Mouse (Mus musculus): ENCODE data around the gene Htatip2.
A peak's percentile ranks its signal among the peaks of the same experiment; 100 is the strongest.

The Htatip2 gene

DNA sequence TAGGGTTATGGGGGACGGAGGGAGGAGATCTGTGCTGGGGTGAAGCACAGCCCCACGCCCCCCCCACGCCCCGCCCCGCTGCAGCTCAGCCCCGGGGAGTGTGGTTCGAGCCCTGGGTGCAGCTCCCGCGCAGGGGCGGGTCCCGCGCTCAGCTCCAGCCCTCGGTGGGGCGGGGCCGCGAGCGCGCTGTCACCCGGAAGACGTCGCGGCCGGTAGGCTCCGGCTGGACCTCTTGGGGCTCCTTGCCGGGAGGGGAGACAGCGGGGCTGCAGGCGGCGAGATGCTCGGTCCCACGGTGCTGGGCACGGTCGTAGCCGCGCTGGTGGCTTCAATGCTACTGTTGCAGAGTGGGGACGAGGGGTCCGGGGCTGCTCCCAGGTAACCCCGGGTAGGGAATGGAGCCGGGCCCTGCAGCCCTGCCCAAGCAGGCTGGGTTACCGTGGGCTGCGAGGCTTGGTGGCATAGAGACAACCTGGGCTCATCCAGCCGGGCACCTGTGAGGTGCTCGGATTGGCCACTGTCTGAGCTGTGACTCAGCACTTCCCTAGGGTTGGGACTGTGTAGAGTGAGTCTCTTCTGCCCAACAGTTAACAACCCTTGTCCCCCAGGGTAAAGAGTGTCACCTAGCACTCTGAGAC, at the start of gene Htatip2:
Gene Htatip2, plus strand, starts transcription at position 182 of the 638 bp plus-strand sequence.
- no peak for DNase-seq (ENCODE audit: low read depth, low spot score)

DNA sequence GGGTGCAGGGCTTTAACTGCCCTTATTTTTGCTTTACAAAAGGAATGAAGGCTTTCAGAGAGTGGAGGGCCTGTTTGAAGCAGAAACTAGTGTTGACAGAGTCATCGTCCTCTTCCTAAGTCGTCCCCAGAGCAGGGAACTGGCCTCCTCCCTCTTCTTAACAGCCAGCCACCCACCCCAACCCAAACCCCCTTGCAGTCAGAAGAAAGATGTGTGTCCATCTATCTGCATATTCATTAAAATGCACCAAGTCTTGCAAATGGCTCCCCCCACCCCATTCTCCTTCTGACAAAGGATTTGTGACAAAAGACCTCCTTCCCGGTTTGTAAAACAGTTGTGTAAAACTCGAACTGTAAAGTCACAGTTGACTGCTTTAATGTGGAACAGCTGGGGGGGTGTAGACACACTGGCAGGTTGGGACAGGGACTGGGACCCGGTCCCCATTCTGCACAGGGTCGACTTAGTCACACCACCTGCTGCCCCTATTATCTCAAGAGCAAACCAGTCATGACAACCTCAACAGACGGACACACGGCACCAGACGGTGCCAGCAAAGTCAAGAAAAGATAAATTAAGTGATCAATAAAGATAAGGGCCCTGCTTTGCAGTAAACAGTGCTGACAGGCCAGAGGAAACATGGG, 49.4 kb upstream of the Htatip2 start:
- DNase-seq (ENCODE audit: low read depth, low spot score): no peak

DNA sequence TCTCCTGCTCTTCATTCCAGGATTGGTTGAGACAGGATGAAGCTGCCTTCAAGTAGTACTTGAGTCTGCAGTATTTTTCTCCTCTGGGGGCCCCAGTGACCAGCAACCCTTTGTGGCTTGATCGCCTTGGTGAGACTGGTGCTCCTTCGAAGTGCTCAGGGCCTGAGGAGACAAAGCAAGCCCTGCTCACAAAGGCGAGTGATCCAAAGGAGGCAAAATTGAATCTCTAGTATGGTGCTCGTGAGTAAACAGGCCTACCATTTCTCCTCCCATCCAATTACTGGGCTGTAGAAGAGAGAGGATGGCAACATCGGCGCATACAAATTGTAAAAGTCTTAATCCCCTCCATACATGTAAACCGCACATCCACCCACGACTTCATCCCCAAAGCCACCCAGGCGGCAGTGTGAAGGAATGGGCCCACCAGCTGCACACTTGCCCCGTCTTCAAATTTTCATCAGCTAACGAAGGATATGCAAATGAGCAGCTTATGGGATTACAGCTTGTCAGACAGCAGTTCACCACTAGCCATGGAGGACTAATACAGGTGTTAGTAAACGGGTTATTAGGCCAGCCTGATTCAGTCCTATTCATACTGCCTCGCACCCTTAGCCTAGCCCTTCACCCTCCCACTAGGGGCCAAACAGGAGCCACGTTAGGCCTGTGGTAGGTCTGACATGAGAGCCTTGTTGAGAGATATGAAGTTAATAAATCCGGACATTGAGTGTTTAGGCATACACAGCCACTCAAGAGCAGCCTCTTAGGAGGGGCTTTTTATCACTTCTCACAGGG, 40.8 kb upstream of the Htatip2 start:
- DNase-seq (ENCODE audit: low read depth, low spot score): no peak

DNA sequence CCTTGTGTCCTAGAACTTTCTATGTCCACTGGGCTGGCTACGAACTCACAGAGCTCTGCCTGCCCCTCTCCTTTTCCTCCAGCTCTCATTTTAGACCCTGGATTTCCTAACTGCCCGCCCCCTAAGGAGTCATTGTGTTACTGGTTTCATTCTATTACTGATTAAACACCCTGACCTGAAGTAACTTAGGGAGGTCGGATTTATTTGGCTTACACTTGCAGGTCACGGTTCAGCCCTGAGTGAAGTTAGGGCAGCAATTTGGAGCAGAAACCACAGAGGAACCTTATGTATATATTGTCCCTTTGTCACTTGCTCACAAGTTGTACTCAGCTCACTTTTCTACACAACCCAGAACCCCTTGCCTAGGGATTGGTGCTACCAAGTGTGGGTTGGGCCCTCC, 24.6 kb upstream of the Htatip2 start:
- no peak for DNase-seq (ENCODE audit: low read depth, low spot score)

- DNase-seq (ENCODE audit: low read depth, low spot score): no peak
Measured at GRCm38 (mm10) chr7:49739448-49739847, 19.5 kb upstream of the Htatip2 start.

GRCm38 (mm10) chr7:49741474-49741873, 17.4 kb upstream of the Htatip2 start:
- no peak for DNase-seq (ENCODE audit: low read depth, low spot score)

- DNase-seq (ENCODE audit: low read depth, low spot score): no peak
Measured at GRCm38 (mm10) chr7:49741923-49742322, 17.0 kb upstream of the Htatip2 start.

DNA sequence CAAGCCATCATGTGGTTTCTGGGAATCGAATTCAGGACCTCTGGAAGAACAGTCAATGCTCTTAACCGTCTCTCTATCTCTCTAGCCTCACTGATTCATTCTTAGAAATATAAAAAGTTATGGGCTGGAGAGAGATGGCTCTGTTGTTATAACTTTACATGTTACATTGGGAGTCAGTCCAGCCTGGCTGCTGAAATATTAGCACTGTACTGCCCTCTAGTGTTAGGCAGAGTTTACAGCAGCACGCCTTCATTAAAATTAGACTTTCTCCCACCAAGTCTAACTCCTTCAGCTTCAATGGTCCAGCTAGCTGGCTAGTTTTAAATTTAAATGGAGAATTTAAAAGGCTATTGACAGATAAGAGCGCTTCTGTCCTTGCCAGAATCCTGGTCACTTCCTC, 7.8 kb upstream of the Htatip2 start:
- peak; percentile 20 for DNase-seq (ENCODE audit: low read depth, low spot score)

DNA sequence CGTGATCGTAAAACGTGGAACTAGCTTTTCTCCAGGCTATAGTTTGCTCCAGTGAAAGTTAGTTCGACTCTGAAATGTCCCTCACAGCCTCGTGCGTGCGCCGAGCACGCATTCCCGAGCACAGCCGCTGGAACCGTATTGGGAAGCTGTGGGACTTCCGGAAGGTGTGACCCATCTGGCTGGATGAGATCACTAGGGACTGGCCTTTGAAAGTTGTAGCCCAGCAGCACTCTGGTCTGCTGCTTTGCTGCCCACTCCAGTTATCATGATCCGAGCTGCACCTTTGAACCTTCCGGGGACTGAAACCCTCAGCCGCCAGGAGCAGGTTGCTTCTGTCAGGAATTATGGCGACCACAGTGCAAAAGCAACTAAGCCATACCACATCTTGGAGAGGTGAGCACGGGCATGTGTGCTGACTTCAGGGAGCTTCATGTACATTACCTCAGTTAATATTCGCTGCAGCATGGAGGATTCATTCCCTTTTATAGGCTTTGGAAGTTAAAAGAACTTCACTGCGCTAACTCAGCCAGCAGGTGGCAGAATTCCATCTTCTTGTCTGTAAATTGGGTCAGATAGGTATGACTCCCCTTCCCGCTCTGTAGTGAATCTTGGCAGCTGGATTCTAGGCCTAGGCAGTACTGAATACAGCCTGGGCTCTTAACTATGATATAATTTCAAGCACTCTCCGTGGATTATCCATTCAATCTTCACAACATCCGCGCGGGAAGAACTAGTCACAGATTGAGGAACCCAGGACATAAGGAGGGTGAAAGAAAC, 6.0 kb upstream of the Htatip2 start:
- peak; percentile 16 for DNase-seq (ENCODE audit: low read depth, low spot score)

GRCm38 (mm10) chr7:49754767-49755166, 4.1 kb upstream of the Htatip2 start:
- no peak for DNase-seq (ENCODE audit: low read depth, low spot score)

DNA sequence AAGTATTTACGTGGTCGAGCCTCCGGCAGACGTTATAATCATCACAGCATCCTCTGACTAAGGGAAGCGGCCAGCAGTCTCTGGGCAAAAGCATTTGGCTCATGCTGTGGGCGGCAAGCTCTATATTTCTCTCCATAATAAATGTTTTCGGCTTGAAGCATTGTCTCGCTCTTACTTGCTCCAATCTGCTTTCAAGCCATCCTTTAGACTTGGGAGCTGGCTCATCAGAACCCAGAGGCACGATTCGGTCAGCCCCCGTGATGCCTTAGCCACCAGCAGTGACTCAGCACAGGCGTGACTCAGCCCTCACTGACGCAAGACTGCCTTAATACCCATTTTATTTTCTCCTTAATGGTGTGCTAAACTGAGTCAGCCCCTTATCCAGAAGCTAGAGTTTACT, 3.7 kb downstream of the Htatip2 start:
- DNase-seq (ENCODE audit: low read depth, low spot score): no peak

DNA sequence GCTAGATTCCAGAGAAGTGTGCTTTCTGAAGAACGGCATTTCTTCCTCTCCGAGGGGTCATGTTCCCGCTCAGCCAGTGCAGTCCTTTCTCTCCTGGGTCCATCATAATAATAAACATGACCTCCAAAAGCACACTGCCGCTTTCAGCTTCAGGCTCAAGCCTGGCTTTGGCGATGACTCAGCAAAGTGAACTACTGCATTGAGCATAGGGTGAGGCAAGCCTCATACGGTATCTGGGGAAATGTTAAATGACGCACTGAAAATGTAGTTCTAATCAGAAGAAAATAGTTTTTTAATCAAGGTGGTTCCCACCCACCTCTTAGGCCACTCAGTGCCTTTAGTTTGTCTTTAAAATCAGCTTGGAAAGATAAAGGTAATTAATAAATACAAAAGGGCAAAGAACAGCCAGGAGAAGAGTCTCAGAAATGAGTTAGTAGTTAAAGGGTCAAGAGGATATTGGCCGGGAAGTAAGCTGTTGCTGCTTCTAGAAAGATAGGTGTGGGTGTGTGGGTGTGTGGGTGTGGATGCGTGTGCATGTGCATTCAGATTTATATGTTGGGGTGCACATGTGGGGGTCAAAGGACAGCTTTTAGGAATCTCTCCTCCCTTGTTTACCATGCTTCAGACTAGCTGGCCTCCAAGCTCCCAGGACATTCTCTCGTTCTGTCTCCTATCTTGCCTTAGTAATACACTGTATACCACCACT, 5.2 kb downstream of the Htatip2 start:
- DNase-seq (ENCODE audit: low read depth, low spot score): no peak

- DNase-seq (ENCODE audit: low read depth, low spot score): no peak
Measured at GRCm38 (mm10) chr7:49766166-49766565, 7.3 kb downstream of the Htatip2 start.

GRCm38 (mm10) chr7:49768509-49768908, 9.6 kb downstream of the Htatip2 start:
- no peak for DNase-seq (ENCODE audit: low read depth, low spot score)

DNA sequence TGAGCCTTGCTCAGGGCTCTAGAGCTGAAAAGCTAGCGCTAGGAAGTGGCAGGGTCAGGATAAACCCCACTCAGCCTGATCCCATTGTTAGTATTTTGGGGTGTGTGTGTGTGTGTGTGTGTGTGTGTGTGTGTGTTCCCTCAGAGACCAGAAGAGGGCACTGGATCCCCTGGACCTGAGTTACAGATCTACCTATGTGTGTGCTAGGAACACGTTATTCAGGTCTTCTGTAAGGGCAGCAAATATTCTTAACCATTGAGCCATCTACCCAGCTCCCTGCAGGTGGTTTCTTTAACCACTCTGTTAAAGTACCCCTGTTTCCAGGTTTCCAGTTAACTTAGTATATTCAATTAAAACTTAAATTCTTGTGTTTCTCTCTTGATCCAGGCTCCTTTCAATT, 15.5 kb downstream of the Htatip2 start:
- no peak for DNase-seq (ENCODE audit: low read depth, low spot score)

DNA sequence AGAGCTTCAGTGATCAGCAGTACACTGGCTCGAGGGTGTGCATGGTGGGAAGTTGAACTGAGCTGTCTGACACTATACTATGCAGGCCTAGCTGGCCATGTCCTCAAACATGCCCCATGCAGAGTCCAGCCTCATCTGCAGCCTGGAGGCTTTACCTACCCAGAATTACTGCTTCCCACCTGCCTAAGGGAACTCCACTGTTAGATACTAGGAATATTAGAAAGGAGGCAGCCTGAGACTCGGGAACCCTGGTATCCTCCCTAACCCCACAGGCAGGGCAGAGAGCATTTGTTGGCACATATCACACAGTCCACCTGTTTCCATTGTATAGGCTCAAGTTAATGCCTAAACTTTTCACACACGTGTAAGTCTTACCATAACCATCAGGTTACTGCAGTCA, 18.7 kb downstream of the Htatip2 start:
- no peak for DNase-seq (ENCODE audit: low read depth, low spot score)

GRCm38 (mm10) chr7:49778114-49778901, 19.4 kb downstream of the Htatip2 start, which contains the start of gene Prmt3:
Prmt3 (plus strand) TSS chr7:49778346.
- DNase-seq (ENCODE audit: low read depth, low spot score): peak; percentile 91

DNA sequence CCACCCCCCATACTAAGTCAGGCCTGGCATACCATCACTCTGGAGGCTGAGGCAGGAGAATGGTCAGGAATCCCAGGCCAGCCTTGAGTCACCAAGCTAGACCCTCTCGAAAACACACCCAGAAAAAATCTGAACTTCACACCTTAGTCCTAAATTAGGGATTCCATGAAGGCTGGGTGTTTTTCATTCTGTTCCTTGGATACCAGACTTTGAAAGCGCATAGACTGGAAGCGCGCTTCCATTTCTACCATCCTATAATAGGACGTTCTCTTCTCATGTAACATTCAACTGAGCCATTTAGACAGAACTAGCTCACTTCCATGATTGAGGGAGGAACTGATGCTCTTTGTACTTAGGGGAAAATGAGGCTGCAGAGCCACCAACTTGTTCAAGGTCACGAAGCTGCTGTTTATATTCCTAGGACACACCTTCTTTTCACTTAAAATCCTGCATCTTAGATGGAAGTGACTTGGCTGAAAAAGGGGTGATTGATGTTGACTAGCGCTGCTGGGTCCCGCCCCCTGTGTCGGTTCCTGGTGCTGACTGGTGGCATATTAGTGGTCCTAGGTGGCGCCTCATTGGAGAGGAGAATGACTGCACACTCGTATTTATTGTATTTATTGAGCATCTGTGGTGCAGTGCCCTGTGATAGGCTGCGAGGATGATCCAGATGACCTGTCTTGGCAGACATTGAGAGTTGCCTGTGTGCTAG, 20.1 kb downstream of the Htatip2 start:
- no peak for DNase-seq (ENCODE audit: low read depth, low spot score)

DNA sequence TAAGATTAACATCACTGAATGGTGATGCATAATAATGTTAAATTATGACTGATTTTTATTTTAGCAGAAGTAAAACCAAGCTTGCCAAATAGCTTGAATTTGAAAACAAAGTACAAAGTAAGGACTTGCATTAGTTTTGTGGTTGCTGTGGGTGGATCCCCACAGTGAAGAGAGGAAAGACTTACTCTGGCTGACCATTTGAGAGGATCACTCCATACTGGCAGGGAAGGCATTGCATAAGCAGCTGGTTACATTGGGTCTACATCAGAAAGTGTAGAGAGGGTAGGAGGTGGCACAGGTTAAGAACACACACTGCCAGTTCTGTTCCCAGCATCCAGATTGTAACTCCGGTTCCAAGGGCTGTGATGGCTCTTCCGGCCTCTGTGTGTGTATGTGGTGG, 24.1 kb downstream of the Htatip2 start:
- no peak for DNase-seq (ENCODE audit: low read depth, low spot score)

- DNase-seq (ENCODE audit: low read depth, low spot score): no peak
Measured at GRCm38 (mm10) chr7:49785141-49785540, 26.2 kb downstream of the Htatip2 start.

All from brain, embryonic 18.5 days (tissue).